Mouse (Mus musculus): ENCODE results near the gene Bcl7a.

Gene Bcl7a

GRCm38 (mm10) chr5:123416566-123417518 lies 73.2 kb downstream of the Bcl7a start:
- DNase-seq (ENCODE audit: low read depth, low spot score), result no peak

- DNase-seq (ENCODE audit: low read depth, low spot score), result no peak
Observed at GRCm38 (mm10) chr5:123423885-123424284, 80.3 kb downstream of the Bcl7a start.

Measured in c-Kit-negative CD71-positive TER-119-positive erythroid progenitor cells, embryonic 14.5 days (primary cell).